Mouse (Mus musculus): ENCODE measurements around the gene Tnfsf13b.

Tnfsf13b gene

GRCm38 (mm10) chr8:10006156-10006985, at the start of gene Tnfsf13b:
Tnfsf13b (plus strand) TSS chr8:10006467.
- no peak for DNase-seq

- no peak for DNase-seq
These were observed 47.9 kb upstream of the Tnfsf13b start for GRCm38 (mm10) chr8:9958338-9958737.

GRCm38 (mm10) chr8:9959919-9960318, 46.3 kb upstream of the Tnfsf13b start:
- DNase-seq: no peak

GRCm38 (mm10) chr8:9971866-9972265, 34.4 kb upstream of the Tnfsf13b start:
- no peak for DNase-seq

- no peak for DNase-seq
These were observed 31.0 kb upstream of the Tnfsf13b start for GRCm38 (mm10) chr8:9975276-9975675.

GRCm38 (mm10) chr8:9975898-9976611, 30.2 kb upstream of the Tnfsf13b start:
- DNase-seq: peak; percentile 98

GRCm38 (mm10) chr8:9977016-9977415, 29.3 kb upstream of the Tnfsf13b start:
- DNase-seq: no peak

GRCm38 (mm10) chr8:9977573-9978314, 28.5 kb upstream of the Tnfsf13b start, which contains the start of the genes Lig4 and Abhd13:
Lig4 (minus strand) TSS chr8:9977686.
Abhd13 (plus strand) TSS chr8:9977707.
- DNase-seq: peak; percentile 99

- DNase-seq: no peak
These were observed 27.6 kb upstream of the Tnfsf13b start for GRCm38 (mm10) chr8:9978475-9979230.

- DNase-seq: no peak
These were observed 26.5 kb upstream of the Tnfsf13b start for GRCm38 (mm10) chr8:9979746-9980145.

- no peak for DNase-seq
These were observed 26.1 kb upstream of the Tnfsf13b start for GRCm38 (mm10) chr8:9980188-9980587.

GRCm38 (mm10) chr8:10004115-10004514, 2.2 kb upstream of the Tnfsf13b start:
- no peak for DNase-seq

GRCm38 (mm10) chr8:10006986-10007659, 856 bp downstream of the Tnfsf13b start:
- peak; percentile 34 for DNase-seq

- no peak for DNase-seq
These were observed 1.4 kb downstream of the Tnfsf13b start for GRCm38 (mm10) chr8:10007660-10008028.

GRCm38 (mm10) chr8:10016252-10016651, 10.0 kb downstream of the Tnfsf13b start:
- no peak for DNase-seq

GRCm38 (mm10) chr8:10017231-10017630, 11.0 kb downstream of the Tnfsf13b start:
- DNase-seq: peak; percentile 64

- DNase-seq: no peak
These were observed 24.2 kb downstream of the Tnfsf13b start for GRCm38 (mm10) chr8:10030320-10031060.

GRCm38 (mm10) chr8:10031177-10031576, 24.9 kb downstream of the Tnfsf13b start:
- DNase-seq: no peak

- no peak for DNase-seq
These were observed 34.6 kb downstream of the Tnfsf13b start for GRCm38 (mm10) chr8:10040866-10041265.

GRCm38 (mm10) chr8:10043842-10044510, 37.7 kb downstream of the Tnfsf13b start:
- DNase-seq: peak; percentile 42

- DNase-seq: no peak
These were observed 39.5 kb downstream of the Tnfsf13b start for GRCm38 (mm10) chr8:10045743-10046142.

Data from right cerebral cortex, postnatal 14 days (tissue).